Comparison of ENCODE assay signal across 8 mouse cellular contexts in genomic region chr11:118355640-118356039, GRCm38 (mm10). TPM values are rescaled to one million over a fixed set of nuclear protein-coding genes. Genes with fewer than 3 reads are reported as not detected.
DNase-seq lines count a peak whose midpoint lies in the region; ATAC-seq and TF ChIP-seq lines count a peak whose summit lies in the region.

Gene Timp2 (minus strand): TSS chr11:118355740.

- peak within 1 kb of the TSS; percentile 89 for H3K4me3 ChIP-seq in lung, adult 2 months (replicated peaks; ENCODE audit: extremely low read depth, low read depth, low read length)
- H3K4me3 ChIP-seq in embryonic facial prominence, embryonic 10.5 days = peak within 1 kb of the TSS; percentile 90
- peak within 1 kb of the TSS; percentile 92 for H3K4me3 ChIP-seq in heart, embryonic 15.5 days
- H3K4me3 ChIP-seq in neural tube, embryonic 15.5 days (replicated peaks) = peak within 1 kb of the TSS; percentile 84

- no peak for TF ChIP-seq CTCF in lung, adult 2 months (IDR thresholded peaks at IDR 0.05; ENCODE audit: insufficient read depth, low read length)

- no peak for DNase-seq in lung, adult 2 months
- no peak for DNase-seq in lung, postnatal 14 days
- no peak for DNase-seq in embryonic facial prominence, embryonic 10.5 days (ENCODE audit: low spot score)
- DNase-seq in left cerebral cortex, postnatal 36 days (ENCODE audit: low spot score in 2 of 2) = no peak
- DNase-seq in cerebellum, adult 18-20 months = no peak

- H3K36me3 ChIP-seq in embryonic facial prominence, embryonic 10.5 days (replicated peaks) = peaks cover 26% of the 10 kb centered on the region
- H3K36me3 ChIP-seq in heart, embryonic 15.5 days = no peaks in the 10 kb centered on the region
- no peaks in the 10 kb centered on the region for H3K36me3 ChIP-seq in neural tube, embryonic 15.5 days

- peaks cover 11% of the 10 kb centered on the region for H3K4me1 ChIP-seq in lung, adult 2 months (ENCODE audit: control insufficient read depth, insufficient read depth, low read length)
- H3K4me1 ChIP-seq in embryonic facial prominence, embryonic 10.5 days = peaks cover 46% of the 10 kb centered on the region
- peaks cover 30% of the 10 kb centered on the region for H3K4me1 ChIP-seq in heart, embryonic 15.5 days (replicated peaks)
- peaks cover 41% of the 10 kb centered on the region for H3K4me1 ChIP-seq in neural tube, embryonic 15.5 days

- peak within 1 kb of the TSS; percentile 97 for H3K9ac ChIP-seq in heart, embryonic 15.5 days
- peak within 1 kb of the TSS; percentile 92 for H3K9ac ChIP-seq in neural tube, embryonic 15.5 days (replicated peaks)

- H3K27me3 ChIP-seq in embryonic facial prominence, embryonic 10.5 days (replicated peaks; ENCODE audit: low read depth, poor library complexity, severe bottlenecking) = no peaks in the 10 kb centered on the region
- H3K27me3 ChIP-seq in heart, embryonic 15.5 days = no peaks in the 10 kb centered on the region
- no peaks in the 10 kb centered on the region for H3K27me3 ChIP-seq in neural tube, embryonic 15.5 days (replicated peaks)

- no peaks in the 10 kb centered on the region for H3K9me3 ChIP-seq in embryonic facial prominence, embryonic 10.5 days
- no peaks in the 10 kb centered on the region for H3K9me3 ChIP-seq in heart, embryonic 15.5 days (replicated peaks)
- H3K9me3 ChIP-seq in neural tube, embryonic 15.5 days (replicated peaks) = no peaks in the 10 kb centered on the region

- no peak for TF ChIP-seq POLR2A in lung, adult 2 months (IDR thresholded peaks at IDR 0.05; ENCODE audit: borderline replicate concordance, extremely low read depth, low read depth, low read length)

- ATAC-seq in heart, embryonic 15.5 days (replicated peaks; ENCODE audit: insufficient number of reproducible peaks, insufficient read depth, low FRiP score, low read depth) = no peak
- ATAC-seq in neural tube, embryonic 15.5 days (ENCODE audit: low FRiP score) = peak; percentile 9; the same call in 1 of the 2 replicates
- no peak for ATAC-seq in granulocyte monocyte progenitor cell, adult 5-6 weeks (replicated peaks; ENCODE audit: poor library complexity, severe bottlenecking)

- WGBS in lung, adult 2 months = 41% methylated on average over 6 of the region's 6 CpGs
- WGBS in embryonic facial prominence, embryonic 10.5 days = 27% methylated on average over 6 of the region's 6 CpGs
- 42% methylated on average over 6 of the region's 6 CpGs for WGBS in heart, embryonic 15.5 days
- 29% methylated on average over 6 of the region's 6 CpGs for WGBS in neural tube, embryonic 15.5 days

- peak within 1 kb of the TSS; percentile 97 for H3K27ac ChIP-seq in embryonic facial prominence, embryonic 10.5 days (replicated peaks)
- H3K27ac ChIP-seq in heart, embryonic 15.5 days = peak within 1 kb of the TSS; percentile 93
- peak within 1 kb of the TSS; percentile 88 for H3K27ac ChIP-seq in neural tube, embryonic 15.5 days (replicated peaks)

- peak within 1 kb of the TSS; percentile 83 for H3K4me2 ChIP-seq in heart, embryonic 15.5 days
- peak within 1 kb of the TSS; percentile 90 for H3K4me2 ChIP-seq in neural tube, embryonic 15.5 days

- intact Hi-C loops in left cerebral cortex, postnatal 36 days (cut with DNase I) = loop anchor here (5.0 kb wide), 1 partner anchor 38 kb away; no protein-coding TSS in a partner anchor

RNA-seq across cellular contexts. Expression of gene Timp2, which starts in this region (rescaled TPM):
- 353 and 397 TPM in 2 replicates for polyA plus RNA-seq in lung, adult 2 months (2012; rRNA removed)
- polyA plus RNA-seq in embryonic facial prominence, embryonic 10.5 days (2016; fragmentation: Nextera tagmentation; extraction: Ambion mirVana) = 40.0 and 46.9 TPM in 2 replicates
- polyA plus RNA-seq in heart, embryonic 15.5 days (2015; fragmentation: Nextera tagmentation; extraction: Ambion mirVana) = 67.1 and 85.2 TPM in 2 replicates
- total RNA-seq in left cerebral cortex, postnatal 36 days (2021) = 100 to 1,000 TPM; 214 to 247 TPM
- polyA plus RNA-seq in neural tube, embryonic 15.5 days (2015; fragmentation: Nextera tagmentation; extraction: Ambion mirVana) = 84.6 and 86.6 TPM in 2 replicates
- total RNA-seq in granulocyte monocyte progenitor cell, adult 5-6 weeks (2014; fragmentation: Nextera tagmentation) = 1.8 and 3.5 TPM in 2 replicates
- 2.5 and 12.7 TPM in 2 replicates for total RNA-seq in granulocyte monocyte progenitor cell, adult 5-6 weeks (2017)

Comparison
In these comparisons a context has a peak if more than half of its experiments do, and no peak if none do; other contexts are left out.
1. RNA of gene Timp2 (total RNA-seq): 214 to 247 TPM in left cerebral cortex, postnatal 36 days; 1.8 to 12.7 TPM in granulocyte monocyte progenitor cell, adult 5-6 weeks; every median in the first group is over 10 times any median in the second.
2. Peak in every context shown above with its lines, with median percentiles within 50 percentile points of each other: H3K4me3 ChIP-seq and H3K27ac ChIP-seq.